Mouse (Mus musculus): ENCODE measurements around the gene Pgam2.
A peak's percentile ranks its signal among the peaks of the same experiment; 100 is the strongest.

Pgam2 gene

DNA sequence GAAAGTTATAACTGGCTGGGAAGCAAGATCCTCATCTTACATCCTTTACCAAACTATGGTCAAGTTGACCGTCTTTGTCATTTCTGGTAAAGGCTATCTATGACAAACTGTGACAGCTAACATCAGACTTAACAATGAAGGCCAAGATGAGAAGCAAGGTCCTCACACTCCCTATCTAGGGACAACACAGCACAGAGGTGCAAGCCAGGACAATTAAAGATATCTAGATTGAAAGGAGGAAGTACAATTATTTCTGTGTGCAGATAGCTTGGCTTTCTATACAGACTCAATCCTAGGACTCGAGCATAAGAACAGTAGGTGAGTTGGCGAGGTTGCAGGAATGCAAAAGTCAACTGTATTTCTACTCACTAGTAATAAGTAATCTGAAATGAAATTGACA lies 2.2 kb upstream of the Pgam2 start:
- no peak for DNase-seq

DNA sequence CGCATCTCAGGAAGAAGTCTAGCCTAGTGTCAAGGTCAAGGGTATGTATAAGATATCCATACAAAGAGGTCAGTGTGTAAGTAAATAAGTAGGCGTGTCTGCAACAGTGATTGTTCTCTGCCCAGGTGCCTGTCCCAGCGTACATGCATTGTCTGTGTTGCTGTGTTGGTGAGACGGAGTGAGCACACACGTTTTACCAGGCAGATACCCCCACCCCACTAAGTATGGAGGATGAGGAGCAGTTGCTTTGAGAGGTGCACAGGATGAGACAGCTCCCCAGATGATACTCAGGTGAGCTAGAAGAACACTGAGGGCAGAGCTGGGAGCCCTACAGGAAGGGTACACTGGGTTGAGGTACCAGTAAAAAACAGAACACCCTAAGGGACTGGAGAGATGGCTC lies 641 bp upstream of the Pgam2 start:
- DNase-seq, result no peak

DNA sequence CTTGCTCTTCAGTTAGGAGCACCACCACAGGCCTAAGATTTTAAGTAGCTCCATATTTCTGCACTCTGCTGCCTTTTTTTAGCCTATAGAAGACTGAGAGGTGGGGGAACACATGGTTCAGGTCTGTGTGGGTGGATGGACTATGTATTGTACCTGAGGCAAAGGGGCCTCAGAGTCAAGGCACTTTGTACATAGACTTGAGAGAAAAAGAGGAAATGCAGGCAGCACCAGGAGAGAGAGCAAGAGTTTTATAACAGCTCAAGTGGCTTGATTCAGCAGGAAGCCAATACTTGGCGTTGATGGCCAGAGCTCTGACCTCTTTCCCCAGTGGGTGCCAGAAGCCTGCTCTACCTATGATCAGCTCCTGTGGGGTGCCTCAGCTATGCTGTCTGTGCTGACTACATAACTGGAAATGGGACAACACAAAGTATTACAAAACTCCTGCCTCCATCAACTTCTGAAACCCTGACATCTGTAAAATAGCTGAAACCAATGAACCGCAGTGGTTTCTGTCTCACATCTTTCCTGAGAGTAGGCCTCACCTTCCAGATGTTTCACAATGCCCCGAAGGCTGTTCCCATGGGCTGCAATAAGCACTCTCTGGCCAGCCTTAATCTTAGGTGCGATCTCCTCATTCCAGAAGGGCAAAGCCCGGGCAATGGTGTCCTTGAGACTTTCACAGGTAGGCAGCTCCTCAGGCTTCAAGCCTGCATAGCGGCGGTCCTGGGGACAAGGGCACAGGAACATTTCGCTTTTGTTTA lies 896 bp downstream of the Pgam2 start:
- no peak for DNase-seq

DNA sequence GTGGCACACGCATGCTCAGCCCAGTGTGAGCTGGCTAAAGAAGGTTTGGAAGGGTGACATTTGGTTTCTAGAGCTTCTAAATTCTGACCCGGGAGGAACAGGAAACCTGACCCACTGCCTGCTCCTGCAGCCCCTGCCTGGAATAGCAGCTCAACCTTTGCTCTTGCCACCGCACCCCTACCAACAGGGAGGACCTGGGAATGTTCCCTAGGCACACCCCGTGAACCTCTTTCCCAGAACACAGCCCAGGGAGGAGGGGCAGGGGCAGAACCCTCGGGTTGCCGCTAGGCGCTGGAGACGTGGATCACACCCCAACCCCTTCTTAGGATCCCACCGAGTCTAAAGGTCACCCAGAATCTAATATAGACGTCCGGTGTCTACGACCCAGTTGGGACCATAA lies 1.5 kb downstream of the Pgam2 start:
- DNase-seq, result no peak

DNA sequence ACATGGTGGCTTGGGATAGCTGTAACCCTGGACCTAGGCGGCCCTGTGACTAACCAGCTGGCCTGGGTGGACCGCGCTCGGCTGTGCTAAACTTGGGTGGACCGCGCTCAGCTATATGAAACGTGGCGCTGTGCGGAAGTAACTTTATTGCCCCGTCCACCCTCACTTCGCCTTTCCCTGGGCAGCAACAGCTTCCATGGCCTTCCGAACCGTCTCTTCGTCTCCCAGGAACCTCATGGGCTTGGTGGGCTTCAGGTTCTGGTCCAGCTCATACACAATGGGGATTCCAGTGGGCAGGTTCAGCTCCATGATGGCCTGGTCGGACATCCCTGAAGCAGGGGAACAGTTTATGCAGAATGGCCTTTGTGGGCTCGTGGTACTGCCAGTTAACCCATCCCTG lies 2.0 kb downstream of the Pgam2 start:
- no peak for DNase-seq

DNA sequence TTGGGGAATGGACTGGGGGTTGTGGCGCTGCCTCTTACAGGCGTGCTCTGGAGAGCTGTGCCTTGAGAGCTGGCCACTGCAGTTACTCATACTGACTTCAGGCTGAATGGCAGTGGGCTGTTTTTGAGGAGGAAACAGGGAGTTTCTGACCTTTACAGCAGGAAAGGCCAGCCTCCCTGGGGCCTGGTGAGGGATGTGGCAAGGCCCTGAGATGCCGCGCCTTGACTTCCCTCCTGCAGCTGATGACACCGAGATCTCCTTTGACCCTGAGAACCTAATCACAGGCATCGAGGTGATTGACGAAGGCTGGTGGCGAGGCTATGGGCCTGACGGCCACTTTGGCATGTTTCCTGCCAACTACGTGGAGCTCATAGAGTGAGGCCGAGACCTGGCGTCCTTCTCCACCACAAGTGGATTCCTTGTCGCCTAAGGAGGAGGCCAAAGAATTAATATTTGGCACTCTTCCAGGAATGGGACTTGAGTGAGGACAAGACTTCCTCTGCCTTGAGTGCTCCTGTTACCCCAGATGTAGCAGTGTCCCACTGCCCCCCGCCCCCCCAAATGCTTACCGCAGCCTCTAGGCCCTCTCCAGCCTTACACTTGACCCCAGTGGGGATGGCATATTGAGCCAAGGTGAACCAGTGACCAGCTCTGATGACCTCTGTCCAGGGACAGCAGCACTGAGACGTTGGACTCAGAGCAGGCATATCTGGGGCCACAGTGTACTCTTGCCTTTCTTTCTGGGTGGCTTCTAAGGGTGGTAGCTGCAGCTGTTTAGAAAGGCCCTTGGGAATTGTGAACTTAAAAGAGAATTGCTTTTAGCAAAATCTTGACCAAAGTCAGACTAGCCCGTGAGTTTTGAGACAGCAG lies 3.7 kb downstream of the Pgam2 start:
- no peak for DNase-seq

DNA sequence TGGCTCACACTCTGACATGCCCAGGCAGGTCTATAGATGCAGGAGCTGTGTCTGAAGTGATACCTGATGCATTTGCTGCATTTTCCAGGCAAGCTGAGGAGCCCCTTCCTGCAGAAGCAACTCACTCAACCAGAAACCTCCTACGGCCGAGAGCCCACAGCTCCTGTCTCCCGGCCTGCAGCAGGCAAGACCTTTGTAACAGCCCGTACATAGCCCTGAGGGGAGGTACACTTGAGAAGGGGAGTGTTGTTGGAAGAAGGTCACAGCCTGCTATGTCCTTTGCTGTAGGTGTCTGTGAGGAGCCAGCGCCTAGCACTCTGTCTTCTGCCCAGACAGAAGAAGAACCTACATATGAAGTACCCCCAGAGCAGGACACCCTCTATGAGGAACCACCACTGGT lies 5.6 kb downstream of the Pgam2 start:
- DNase-seq, result no peak

DNA sequence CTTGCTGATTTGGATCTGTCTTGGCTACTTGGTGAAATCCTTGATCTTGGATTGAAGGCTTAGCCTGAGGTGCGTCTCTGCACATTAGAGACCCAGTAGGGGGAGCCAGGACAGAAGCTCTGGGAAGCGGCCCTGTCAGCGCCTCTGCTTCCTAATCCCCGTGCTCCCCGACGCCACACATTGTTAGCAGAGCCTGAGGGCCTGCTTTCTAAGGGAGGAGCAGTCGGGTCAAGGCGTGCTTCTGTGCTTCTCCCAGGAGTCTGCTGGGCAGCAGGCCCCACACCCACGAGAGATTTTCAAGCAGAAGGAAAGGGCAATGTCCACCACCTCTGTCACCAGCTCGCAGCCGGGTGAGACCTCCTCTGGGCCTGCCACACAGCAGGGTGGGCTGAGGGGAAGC lies 6.2 kb downstream of the Pgam2 start:
- no peak for DNase-seq

DNA sequence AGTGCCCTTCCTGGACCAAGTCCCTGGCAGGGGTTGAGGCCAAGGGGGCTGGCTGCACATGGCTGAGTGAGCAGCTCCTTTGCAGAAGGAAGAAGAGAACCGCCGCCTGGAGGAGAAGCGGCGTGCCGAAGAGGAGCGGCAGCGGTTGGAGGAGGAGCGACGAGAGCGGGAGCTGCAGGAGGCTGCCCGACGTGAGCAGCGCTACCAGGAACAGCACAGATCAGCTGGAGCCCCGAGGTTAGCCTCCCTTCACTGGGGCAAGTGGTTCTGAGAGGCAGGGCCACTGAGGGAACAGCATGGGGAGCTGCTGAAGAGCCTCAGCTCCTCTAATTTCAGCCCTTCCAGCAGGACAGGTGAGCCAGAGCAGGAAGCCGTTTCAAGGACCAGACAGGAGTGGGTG lies 6.6 kb downstream of the Pgam2 start:
- DNase-seq, result no peak

DNA sequence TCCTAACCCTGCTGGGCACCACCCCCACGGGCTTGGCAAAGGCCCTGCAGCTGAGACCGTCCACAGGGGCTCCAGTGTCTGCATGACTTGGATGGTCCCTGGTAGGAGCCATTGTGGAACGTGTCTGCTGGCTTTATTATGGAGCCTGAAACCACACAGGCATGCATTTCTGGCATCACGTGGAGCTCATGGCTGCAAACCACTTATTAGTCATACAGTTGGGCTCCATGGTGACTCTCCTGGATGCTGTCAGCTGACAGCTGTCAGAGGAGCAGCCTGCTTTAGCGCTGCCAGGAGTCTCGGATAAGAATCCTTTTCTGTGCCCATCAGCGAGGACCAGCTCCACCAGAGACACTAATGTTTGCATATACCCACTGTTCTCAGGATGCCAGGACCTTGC lies 7.8 kb downstream of the Pgam2 start:
- DNase-seq, result no peak

DNA sequence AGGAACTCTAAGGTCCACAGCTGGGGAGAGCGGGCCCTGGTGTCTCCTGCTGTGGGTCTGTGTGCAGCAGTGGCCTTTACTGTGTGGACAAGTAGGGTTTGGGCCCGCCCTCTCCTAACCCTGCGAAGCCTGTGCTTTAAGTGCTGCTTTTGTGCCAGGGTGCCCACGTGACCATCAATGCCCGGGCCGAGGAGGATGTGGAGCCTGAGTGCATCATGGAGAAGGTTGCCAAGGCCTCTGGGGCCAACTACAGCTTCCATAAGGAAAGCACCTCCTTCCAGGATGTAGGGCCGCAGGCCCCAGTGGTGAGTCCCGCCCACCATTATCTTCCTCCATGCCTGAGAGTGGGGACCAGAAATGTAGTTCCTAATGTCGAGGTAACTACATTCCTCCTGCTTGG lies 8.2 kb downstream of the Pgam2 start:
- no peak for DNase-seq

DNA sequence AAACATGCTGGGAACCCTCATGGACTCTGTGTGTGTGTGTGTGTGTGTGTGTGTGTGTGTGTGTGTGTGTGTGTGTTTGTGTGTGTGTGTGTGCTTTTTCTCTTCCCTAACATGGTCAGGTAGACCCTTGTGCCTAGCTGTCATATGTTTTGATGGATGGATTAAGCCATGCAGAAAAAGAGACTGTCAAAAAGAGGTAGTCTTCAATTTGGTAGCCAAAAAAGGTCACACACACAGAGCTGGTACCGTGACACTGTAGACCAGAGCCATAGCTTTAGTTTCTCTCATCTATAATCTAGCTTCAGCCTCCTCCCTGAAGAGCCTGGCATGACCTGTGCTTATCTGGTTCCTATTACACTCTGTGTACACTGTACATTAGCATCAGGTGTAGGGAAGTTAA lies 13.1 kb downstream of the Pgam2 start:
- no peak for DNase-seq

DNA sequence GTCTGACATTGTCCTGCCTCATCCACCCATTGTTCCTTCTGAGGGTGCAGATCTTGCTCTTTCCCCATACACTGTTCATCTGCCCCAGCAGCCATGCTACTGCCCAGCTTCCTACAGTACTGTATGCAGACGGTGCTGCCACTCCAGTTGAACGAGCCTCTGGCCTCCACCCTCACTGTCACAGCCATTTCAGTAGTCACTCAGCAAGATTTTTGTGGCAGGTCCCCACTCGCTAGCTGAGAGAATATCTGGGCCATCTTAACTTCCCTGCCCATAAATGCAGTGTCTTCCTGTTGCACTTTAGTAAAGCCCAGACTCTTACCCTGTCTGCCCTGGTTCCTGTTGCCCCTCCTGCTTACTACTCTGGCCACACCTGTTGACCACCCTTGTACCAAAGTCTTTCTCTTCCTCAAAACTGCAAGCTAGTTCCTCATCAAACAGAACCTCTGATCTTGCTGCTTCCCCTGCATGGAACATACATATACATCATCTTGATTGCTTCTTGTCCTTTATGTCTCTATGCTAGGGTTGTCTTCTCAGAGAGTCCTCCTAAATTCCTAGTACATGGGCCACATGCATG lies 13.7 kb downstream of the Pgam2 start:
- DNase-seq, result no peak

DNA sequence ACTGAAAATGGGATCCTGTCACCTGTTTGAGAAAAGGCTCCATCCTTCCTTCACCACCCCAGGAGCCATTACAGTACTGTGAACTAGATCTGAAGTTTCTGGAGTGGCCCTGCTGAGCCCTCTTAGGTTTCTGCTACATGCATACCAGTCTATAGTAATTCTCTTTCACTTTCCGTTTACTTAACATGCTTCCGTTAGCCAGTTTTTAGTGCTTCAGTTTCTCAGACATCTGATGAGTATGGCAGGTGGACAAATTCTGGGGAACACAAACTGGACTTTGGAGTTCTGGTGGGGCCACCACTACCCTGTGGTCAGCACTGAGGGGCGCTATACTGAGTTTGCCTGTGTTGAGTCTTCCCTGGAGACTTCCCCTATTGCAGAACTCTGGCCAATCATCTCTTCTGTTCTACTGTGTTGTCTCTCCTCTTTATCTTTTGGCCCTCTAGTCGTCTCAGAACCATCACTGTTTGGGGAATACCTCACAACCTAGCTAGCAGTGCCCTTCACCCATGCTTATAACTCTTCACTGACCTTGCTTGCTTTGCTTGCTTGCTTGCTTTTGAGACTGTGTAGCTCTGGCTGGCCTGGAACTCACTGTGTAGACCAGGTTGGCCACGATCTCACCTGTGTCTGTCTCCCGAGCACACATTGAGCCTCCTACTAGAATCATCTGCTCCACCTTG lies 14.3 kb downstream of the Pgam2 start:
- DNase-seq, result no peak

DNA sequence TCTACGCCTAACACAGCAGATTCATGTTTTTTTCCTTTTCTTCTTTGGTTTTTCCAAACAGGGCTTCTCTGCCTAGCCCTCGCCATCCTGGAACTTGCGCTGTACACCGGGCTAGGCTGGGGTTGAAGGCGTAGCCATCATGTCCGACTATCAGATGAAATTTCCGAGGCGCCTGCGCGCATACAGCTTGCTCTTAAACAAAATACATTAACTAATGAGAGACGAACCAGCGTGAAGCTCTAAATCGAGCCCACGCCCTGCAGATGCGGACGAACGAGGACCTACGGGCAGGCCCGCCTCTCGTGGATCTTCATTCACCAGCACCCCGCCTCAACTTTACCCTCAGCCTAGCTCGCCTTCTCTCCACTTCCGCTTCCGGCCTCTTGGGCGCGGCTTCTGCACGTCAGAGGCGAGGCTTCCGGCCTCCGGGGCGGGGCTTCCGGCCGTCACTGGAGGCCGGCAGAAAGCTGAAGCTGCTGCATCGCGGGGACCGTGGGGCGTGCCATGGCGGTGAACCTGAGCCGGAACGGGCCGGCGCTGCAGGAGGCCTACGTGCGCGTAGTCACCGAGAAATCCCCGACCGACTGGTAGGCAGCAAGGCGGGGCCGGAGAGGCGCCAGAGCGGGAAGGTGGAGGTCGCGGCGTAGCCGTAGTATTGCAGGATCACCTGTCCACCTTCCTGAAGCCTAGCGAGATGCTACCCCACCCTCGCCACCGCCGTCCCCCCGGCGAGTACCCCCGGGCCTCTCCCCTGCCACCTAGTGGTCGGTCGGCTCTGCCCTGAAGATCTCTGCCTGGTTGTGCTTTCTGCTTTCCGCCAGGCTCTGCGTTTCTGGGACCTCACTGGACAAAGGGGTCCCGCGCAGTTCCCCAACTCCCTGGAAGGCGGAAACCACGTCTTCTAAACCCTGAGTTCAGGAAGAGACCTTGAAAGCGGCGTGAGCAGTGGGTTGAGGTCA lies 15.2 kb downstream of the Pgam2 start, which contains the start of gene Dbnl:
Dbnl (plus strand) TSS at position 433 of the 959 bp plus-strand sequence.
- peak; percentile 94 for DNase-seq

DNA sequence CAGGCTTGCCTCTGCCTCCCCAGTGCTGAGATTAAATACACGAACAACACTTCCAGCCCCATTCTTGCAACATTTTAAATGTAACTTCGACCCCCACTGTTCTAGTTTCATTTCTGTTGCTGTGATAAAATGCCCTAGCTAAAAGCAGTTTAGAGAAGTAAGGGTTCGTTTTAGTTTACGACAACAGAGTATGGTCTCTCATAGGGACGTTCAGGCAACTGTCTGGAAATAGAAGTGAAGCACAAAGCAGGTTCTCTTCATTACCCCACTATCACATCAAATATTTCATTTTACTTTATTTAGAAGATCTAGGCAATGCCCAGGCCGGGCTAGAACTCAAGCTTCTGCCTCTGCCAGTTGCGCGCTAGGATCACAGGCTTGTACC lies 15.9 kb downstream of the Pgam2 start:
- DNase-seq, result no peak

DNA sequence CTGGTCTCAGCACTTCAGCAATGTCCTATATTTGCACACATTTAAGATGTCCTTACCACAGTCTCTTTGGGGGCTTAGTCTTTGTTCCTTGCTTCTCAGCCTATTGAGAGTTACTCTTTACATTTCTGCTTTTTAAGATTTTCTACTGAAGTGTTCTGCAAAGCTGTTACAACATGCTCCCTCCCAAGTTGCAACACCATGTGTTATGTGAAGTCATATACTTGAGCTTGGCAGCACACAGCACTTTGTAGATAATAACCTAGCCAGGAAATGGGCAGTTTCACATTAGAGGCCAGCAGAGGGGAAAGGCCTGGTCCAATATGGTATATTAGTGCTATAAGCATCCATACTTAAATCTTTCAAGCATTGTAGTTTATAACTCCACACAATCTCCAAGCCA lies 17.8 kb downstream of the Pgam2 start:
- no peak for DNase-seq

DNA sequence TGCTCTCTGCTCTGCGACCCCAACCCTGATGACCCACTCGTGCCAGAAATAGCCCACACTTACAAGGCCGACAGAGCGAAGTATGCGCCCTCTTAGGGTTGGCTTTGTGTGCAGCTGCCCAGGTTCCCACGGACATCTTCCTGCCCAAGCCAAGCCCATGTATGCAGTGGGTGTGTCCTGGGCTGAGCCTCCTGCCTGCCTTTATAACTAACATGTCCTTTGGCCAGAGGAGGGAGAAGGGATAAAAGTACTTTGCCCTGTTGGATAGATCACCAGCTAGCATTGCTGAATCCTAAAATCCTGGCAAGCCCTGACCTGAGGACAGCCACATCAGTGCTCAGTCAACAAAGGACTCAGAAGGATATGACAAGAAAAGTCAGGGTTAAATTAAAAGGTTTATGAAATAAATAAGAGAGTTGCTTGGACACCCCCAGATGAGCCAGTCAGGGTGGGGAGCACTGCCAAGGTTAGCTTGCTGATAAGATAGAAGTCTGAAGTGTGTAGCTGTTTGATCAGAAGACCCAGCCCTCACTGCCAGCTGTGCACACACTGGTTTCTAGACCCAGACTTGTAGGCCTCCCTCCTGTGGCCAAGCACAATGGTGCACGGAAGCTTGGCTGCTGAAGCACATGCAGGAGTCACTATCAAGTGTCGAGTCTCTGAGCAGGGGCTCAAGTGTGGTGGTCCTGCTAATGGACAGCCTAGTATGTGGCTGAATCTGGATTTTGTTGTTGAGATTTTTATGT lies 21.2 kb downstream of the Pgam2 start:
- DNase-seq, result no peak

DNA sequence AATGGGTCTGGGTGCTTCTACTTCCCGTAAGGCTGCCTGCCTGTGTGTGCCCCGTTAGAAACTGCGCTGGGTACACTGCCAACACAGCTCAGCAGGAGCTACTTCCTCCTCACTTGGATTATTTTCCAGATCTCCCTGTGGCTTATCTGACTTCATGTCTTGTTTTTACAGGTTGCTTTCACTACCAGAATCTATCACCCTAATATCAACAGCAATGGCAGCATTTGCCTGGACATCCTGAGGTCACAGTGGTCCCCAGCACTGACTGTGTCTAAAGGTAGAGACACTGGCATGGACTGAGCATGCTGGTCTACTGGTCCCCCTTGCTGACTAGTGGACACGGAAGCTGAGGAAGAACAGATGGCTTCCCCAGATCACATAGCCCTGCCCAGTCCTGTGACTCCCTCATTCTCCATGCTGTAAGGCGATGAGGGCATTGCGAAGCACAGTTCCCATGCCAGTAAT lies 23.5 kb downstream of the Pgam2 start:
- DNase-seq, result peak; percentile 78

DNA sequence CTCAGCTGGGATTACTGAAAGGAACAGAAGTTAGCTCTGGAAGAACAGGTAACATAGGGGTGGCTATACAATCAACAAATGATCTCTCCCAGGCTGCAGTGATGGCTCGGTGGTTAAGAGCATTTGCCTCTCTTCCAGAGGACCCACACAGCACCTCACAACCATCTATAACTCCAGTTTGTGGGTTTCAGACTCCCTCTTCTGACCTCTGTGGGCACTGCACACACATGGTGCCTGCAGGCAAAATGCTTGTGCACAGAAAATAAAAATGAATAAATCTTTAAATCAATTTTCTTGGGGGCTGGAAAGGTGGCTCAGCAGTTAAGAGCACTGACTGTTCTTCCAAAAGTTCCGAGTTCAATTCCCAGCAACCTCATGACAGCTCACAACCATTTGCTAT lies 25.1 kb downstream of the Pgam2 start:
- no peak for DNase-seq

DNA sequence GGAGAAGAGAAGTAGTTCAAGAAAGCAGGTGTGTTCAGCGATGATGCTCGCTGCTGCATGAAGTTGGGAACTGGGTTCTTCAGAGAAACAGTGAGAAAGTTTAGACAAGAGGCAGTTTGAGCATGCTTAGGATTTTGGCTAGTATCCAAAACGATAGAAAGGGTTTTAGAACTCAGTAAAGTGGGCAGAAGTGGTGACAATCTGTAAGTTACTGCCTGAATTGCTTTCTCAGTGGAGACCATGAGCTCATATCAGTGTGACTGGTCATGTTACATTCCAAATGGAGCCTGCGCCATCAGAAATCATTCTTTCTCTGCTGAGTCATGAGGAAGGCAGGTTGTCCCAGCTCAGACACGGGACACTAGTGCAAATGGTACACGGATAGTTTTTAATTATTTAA lies 37.5 kb downstream of the Pgam2 start:
- DNase-seq, result no peak

All from cerebellum, adult 11-12 months (tissue).